Mouse (Mus musculus): ENCODE measurements around the gene Sik3. TPM values are rescaled to one million over a fixed set of nuclear protein-coding genes. Genes with fewer than 3 reads are reported as not detected.
A peak's percentile ranks its signal among the peaks of the same experiment; 100 is the strongest.

Gene Sik3
- total and polyA plus RNA-seq, 2 experiments, result 14.1 to 16.5 TPM

DNA sequence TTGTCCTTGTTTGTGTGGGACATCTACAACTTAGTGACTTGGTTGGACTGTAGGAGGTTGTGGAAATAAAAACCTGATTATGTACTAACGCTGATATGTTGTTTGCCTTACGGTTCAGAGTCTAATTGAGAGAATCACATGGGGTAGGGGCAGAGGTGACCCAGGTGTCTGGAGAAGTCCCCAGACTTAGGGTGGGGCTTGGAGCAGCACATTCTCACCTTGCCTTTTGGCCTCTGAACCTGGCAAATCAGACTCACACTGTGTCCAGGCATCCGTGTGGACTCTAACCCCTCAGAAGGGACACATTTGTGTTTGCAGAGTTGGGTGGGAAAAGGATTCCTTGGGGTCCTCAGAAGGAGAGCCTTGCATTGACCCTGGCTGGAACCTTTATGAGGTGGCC is 211.5 kb downstream of the Sik3 start:
- peak overlapping the region; percentile 91 for H3K27ac ChIP-seq (replicated peaks; ENCODE audit: insufficient read depth, low read depth, low read length)
- 21% methylated on average over 3 of the region's 3 CpGs for WGBS
- no peak overlapping the region for H3K4me3 ChIP-seq (ENCODE audit: insufficient read depth, low read depth, low read length)

DNA sequence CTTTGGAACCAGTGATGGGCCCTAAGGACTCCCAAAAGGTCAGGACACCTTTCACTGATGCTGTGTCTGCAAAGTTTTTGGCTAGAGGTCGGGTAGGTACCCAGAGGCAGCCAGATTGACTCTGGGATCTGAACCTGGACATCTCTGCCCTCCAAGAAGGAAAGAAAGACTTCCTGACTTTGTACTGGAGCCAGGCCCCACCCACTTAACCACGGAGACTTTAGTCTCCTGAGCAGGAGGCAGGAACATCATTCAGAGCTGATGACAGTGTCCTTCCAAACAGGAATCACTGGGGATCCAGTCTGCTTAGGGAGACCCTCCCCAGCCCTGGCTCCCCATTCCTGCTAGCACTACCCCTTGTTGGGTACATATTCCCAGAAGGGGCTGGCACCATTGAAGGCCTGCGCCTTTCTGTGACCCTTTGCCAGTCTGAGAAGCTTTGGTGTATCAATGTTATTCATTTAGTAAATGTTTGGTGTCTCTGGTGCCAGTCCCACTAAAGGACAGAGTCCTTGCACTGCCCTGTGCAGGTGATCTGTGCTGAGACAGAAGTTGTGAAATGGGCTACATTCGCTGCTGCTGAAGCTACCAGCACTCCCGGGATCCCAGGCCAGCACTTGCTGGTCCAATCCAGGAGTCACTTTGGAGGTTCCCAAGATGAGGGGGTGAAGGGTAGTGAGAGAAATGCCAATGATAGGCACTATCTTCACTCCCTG is 212.5 kb downstream of the Sik3 start:
- H3K27ac ChIP-seq (replicated peaks; ENCODE audit: insufficient read depth, low read depth, low read length), result peak overlapping the region; percentile 91

More for the DNA sequence above, 211.5 kb downstream of the Sik3 start:
- H3K79me2 ChIP-seq (ENCODE audit: control insufficient read depth, insufficient read depth, low read length), result no peaks in the 10 kb centered on the region
- H3K4me1 ChIP-seq (ENCODE audit: control insufficient read depth, insufficient read depth, low read length), result peaks cover 45% of the 10 kb centered on the region
- peaks cover 9% of the 10 kb centered on the region; the same call in 1 of the 2 replicates for H3K36me3 ChIP-seq (ENCODE audit: control insufficient read depth, insufficient read depth, low read length)
- TF ChIP-seq CTCF (IDR thresholded peaks at IDR 0.05; ENCODE audit: low read depth, low read length) (no peak), POLR2A (IDR thresholded peaks at IDR 0.05; ENCODE audit: extremely low read depth, insufficient read depth, low read length) (no peak)
- no peaks in the 10 kb centered on the region for H3K27me3 ChIP-seq (ENCODE audit: control insufficient read depth, insufficient read depth, low read length)
- H3K9ac ChIP-seq (ENCODE audit: low read depth, low read length), result peak overlapping the region; percentile 28; the same call in 1 of the 2 replicates
- DNase-seq (ENCODE audit: extremely low read depth, low read depth, low spot score), result peak; percentile 94

DNA sequence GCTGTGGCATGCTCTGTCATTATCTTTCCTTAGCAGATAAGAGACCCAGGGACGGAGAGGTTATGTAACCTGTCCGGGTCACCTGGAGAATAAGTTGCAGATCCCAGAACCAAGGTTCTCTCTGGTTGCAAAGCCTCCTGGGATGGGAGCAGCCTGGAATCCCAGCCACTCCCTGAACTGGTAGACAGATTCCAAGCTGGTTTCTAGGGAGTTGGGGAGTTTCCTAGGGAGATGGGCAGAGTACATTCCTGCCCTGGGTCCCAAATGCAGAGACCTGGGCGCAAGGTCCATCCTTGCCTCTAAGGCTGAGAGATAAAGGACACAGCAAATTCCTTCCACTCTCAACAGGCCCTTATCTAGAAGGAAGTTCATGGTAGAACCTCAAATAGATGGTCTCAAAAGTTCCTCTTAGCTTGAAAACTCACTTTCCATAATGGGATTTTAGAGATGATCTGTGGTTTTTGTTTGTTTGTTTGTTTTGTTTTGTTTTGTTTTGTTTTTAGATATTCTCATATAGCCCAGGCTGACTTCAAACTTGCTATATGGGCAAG is 214.5 kb downstream of the Sik3 start:
- Histone ChIP-seq H3K27me3 (ENCODE audit: control insufficient read depth, insufficient read depth, low read length) (no peaks in the 10 kb centered on the region), H3K79me2 (ENCODE audit: control insufficient read depth, insufficient read depth, low read length) (no peaks in the 10 kb centered on the region), H3K4me3 (ENCODE audit: insufficient read depth, low read depth, low read length) (no peak overlapping the region), H3K36me3 (ENCODE audit: control insufficient read depth, insufficient read depth, low read length) (peaks cover under 1% of the 10 kb centered on the region; the same call in 1 of the 2 replicates), H3K4me1 (ENCODE audit: control insufficient read depth, insufficient read depth, low read length) (peaks cover 34% of the 10 kb centered on the region), H3K9ac (ENCODE audit: low read depth, low read length) (0 out of 2 replicates have a peak overlapping the region, but pooled peaks have one; percentile 3), H3K27ac (replicated peaks; ENCODE audit: insufficient read depth, low read depth, low read length) (peak overlapping the region; percentile 91)
- peak; percentile 68 for DNase-seq (ENCODE audit: extremely low read depth, low read depth, low spot score)
- WGBS, result 28% methylated on average over 3 of the region's 3 CpGs
- TF ChIP-seq CTCF (IDR thresholded peaks at IDR 0.05; ENCODE audit: low read depth, low read length) (no peak), POLR2A (IDR thresholded peaks at IDR 0.05; ENCODE audit: extremely low read depth, insufficient read depth, low read length) (0 out of 2 replicates have a peak, but pooled peaks have one; percentile 0)

More for the DNA sequence above, 212.5 kb downstream of the Sik3 start:
- WGBS, result 10% methylated on average over 5 of the region's 5 CpGs
- no peaks in the 10 kb centered on the region for H3K79me2 ChIP-seq (ENCODE audit: control insufficient read depth, insufficient read depth, low read length)
- H3K36me3 ChIP-seq (ENCODE audit: control insufficient read depth, insufficient read depth, low read length), result peaks cover 9% of the 10 kb centered on the region; the same call in 1 of the 2 replicates
- no peak for TF ChIP-seq CTCF (IDR thresholded peaks at IDR 0.05; ENCODE audit: low read depth, low read length)
- TF ChIP-seq POLR2A (IDR thresholded peaks at IDR 0.05; ENCODE audit: extremely low read depth, insufficient read depth, low read length), result 0 out of 2 replicates have a peak, but pooled peaks have one; percentile 32
- peak overlapping the region; percentile 59 for H3K9ac ChIP-seq (ENCODE audit: low read depth, low read length)
- H3K27me3 ChIP-seq (ENCODE audit: control insufficient read depth, insufficient read depth, low read length), result no peaks in the 10 kb centered on the region
- H3K4me3 ChIP-seq (ENCODE audit: insufficient read depth, low read depth, low read length), result no peak overlapping the region
- DNase-seq (ENCODE audit: extremely low read depth, low read depth, low spot score), result peak; percentile 96
- H3K4me1 ChIP-seq (ENCODE audit: control insufficient read depth, insufficient read depth, low read length), result peaks cover 45% of the 10 kb centered on the region

DNA sequence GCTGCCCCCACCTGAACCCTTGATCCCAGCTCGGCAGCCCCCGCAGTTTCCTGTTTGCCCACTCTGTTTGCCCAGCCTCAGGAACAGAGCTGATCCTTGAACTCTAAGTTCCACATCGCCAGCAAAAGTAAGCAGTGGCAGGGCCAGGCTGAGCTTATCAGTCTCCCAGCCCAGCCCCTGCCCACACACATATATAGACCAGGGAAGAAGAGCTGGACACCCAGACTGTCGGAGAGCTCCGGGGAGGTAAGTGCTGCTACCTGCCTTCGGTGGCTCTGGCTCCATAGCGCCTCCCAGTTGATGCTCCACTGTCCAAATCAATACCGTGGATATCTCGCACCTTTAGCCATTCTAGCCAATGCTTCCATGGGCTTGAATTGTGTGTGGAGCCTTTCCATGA is 215.9 kb downstream of the Sik3 start, which contains the start of gene Apoa1:
Gene Apoa1 (plus strand): TSS at position 90 of the 400 bp plus-strand sequence.
- TF ChIP-seq CTCF (IDR thresholded peaks at IDR 0.05; ENCODE audit: low read depth, low read length), result peak; percentile 44; the same call in 1 of the 2 replicates
- TF ChIP-seq POLR2A (IDR thresholded peaks at IDR 0.05; ENCODE audit: extremely low read depth, insufficient read depth, low read length), result peak; percentile 94
- no peaks in the 10 kb centered on the region for H3K27me3 ChIP-seq (ENCODE audit: control insufficient read depth, insufficient read depth, low read length)
- peak within 1 kb of the TSS; percentile 90 for H3K27ac ChIP-seq (replicated peaks; ENCODE audit: insufficient read depth, low read depth, low read length)
- H3K36me3 ChIP-seq (ENCODE audit: control insufficient read depth, insufficient read depth, low read length), result peaks cover 4% of the 10 kb centered on the region; the same call in 1 of the 2 replicates
- H3K4me3 ChIP-seq (ENCODE audit: insufficient read depth, low read depth, low read length), result peak within 1 kb of the TSS; percentile 56
- peaks cover 25% of the 10 kb centered on the region for H3K4me1 ChIP-seq (ENCODE audit: control insufficient read depth, insufficient read depth, low read length)
- 19% methylated on average over 9 of the region's 9 CpGs for WGBS
- H3K79me2 ChIP-seq (ENCODE audit: control insufficient read depth, insufficient read depth, low read length), result no peaks in the 10 kb centered on the region
- peak within 1 kb of the TSS; percentile 85 for H3K9ac ChIP-seq (ENCODE audit: low read depth, low read length)
- DNase-seq (ENCODE audit: extremely low read depth, low read depth, low spot score), result peak; percentile 89

DNA sequence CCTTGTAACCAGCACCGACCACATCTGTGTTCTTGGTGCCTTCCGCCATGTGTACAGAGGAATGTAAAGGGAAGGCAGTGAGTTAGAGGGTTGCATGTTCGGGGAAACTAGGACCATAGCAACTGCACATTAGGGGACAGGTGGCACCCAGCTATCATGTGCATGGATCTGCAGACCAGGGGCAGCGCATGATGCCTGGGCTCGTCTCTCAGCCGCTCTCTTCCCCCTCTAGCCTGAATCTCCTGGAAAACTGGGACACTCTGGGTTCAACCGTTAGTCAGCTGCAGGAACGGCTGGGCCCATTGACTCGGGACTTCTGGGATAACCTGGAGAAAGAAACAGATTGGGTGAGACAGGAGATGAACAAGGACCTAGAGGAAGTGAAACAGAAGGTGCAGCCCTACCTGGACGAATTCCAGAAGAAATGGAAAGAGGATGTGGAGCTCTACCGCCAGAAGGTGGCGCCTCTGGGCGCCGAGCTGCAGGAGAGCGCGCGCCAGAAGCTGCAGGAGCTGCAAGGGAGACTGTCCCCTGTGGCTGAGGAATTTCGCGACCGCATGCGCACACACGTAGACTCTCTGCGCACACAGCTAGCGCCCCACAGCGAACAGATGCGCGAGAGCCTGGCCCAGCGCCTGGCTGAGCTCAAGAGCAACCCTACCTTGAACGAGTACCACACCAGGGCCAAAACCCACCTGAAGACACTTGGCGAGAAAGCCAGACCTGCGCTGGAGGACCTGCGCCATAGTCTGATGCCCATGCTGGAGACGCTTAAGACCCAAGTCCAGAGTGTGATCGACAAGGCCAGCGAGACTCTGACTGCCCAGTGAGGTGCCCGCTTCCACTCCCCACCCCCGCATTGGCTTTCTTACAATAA is 217.2 kb downstream of the Sik3 start:
- Histone ChIP-seq H3K4me3 (ENCODE audit: insufficient read depth, low read depth, low read length) (peak overlapping the region; percentile 56), H3K27me3 (ENCODE audit: control insufficient read depth, insufficient read depth, low read length) (no peaks in the 10 kb centered on the region), H3K9ac (ENCODE audit: low read depth, low read length) (peak overlapping the region; percentile 85), H3K79me2 (ENCODE audit: control insufficient read depth, insufficient read depth, low read length) (peaks cover 8% of the 10 kb centered on the region), H3K36me3 (ENCODE audit: control insufficient read depth, insufficient read depth, low read length) (peaks cover 4% of the 10 kb centered on the region; the same call in 1 of the 2 replicates), H3K27ac (replicated peaks; ENCODE audit: insufficient read depth, low read depth, low read length) (peak overlapping the region; percentile 90), H3K4me1 (ENCODE audit: control insufficient read depth, insufficient read depth, low read length) (peaks cover 17% of the 10 kb centered on the region; the same call in 1 of the 2 replicates)
- 5% methylated on average over 37 of the region's 37 CpGs for WGBS
- peak; percentile 86 for DNase-seq (ENCODE audit: extremely low read depth, low read depth, low spot score)
- TF ChIP-seq POLR2A (IDR thresholded peaks at IDR 0.05; ENCODE audit: extremely low read depth, insufficient read depth, low read length) (peak; percentile 85), CTCF (IDR thresholded peaks at IDR 0.05; ENCODE audit: low read depth, low read length) (peak; percentile 72)
